Mouse (Mus musculus): Measurements from ENCODE around the gene Dctpp1. TPM values are rescaled to one million over a fixed set of nuclear protein-coding genes. Genes with fewer than 3 reads are reported as not detected.

The Dctpp1 gene
- polyA plus RNA-seq, 1 experiment from 2014 or later: 224 TPM

GRCm38 (mm10) chr7:127281114-127281513 lies 20.6 kb upstream of the Dctpp1 start:
- 74% methylated on average over 4 of the region's 4 CpGs for WGBS
- Histone ChIP-seq H3K9ac (no peak overlapping the region), H3K9me3 (no peaks in the 10 kb centered on the region), H3K4me1 (no peaks in the 10 kb centered on the region), H3K36me3 (replicated peaks) (no peaks in the 10 kb centered on the region), H3K27ac (no peak overlapping the region), H3K4me3 (replicated peaks) (no peak overlapping the region), H3K4me2 (no peak overlapping the region), H3K27me3 (no peaks in the 10 kb centered on the region; the same call in 1 of the 2 replicates)
- no peak for ATAC-seq (ENCODE audit: low FRiP score)

- Histone ChIP-seq H3K4me3 (replicated peaks) (no peak overlapping the region), H3K4me1 (no peaks in the 10 kb centered on the region), H3K4me2 (no peak overlapping the region), H3K27me3 (no peaks in the 10 kb centered on the region; the same call in 1 of the 2 replicates), H3K9ac (no peak overlapping the region), H3K9me3 (no peaks in the 10 kb centered on the region), H3K27ac (no peak overlapping the region), H3K36me3 (replicated peaks) (no peaks in the 10 kb centered on the region)
- ATAC-seq (ENCODE audit: low FRiP score): no peak
- WGBS: 82% methylated on average over 3 of the region's 3 CpGs
Measured at GRCm38 (mm10) chr7:127280092-127280491, 19.6 kb upstream of the Dctpp1 start.

DNA sequence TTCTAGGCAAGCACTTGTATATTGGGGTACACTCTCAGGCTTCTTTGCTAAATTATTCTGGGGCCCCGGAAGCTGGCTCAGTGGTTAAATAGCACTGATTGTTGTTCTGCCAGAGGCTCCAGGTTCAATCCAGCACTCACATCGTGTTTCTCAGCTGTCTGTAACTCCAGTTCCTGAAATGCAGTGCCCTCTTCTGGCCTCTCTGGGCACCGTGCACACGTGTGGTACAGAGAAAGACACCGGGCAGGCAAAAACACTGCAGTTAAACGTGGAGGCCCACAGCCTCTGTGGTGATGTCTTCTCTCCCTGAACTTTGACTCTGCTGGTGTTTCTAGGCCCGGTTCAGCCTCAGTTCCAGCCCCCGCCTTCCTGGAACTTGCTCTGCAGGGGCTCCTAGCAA lies 17.8 kb upstream of the Dctpp1 start:
- no peak overlapping the region for H3K4me3 ChIP-seq (replicated peaks)
- no peak overlapping the region for H3K27ac ChIP-seq
- no peaks in the 10 kb centered on the region for H3K9me3 ChIP-seq
- H3K4me2 ChIP-seq: no peak overlapping the region
- WGBS: 24% methylated on average over 8 of the region's 8 CpGs
- no peaks in the 10 kb centered on the region for H3K36me3 ChIP-seq (replicated peaks)
- H3K27me3 ChIP-seq: no peaks in the 10 kb centered on the region
- peak overlapping the region; percentile 18; the same call in 1 of the 2 replicates for H3K9ac ChIP-seq
- peaks cover 3% of the 10 kb centered on the region for H3K4me1 ChIP-seq
- ATAC-seq (ENCODE audit: low FRiP score): no peak; the same call in 1 of the 2 replicates

DNA sequence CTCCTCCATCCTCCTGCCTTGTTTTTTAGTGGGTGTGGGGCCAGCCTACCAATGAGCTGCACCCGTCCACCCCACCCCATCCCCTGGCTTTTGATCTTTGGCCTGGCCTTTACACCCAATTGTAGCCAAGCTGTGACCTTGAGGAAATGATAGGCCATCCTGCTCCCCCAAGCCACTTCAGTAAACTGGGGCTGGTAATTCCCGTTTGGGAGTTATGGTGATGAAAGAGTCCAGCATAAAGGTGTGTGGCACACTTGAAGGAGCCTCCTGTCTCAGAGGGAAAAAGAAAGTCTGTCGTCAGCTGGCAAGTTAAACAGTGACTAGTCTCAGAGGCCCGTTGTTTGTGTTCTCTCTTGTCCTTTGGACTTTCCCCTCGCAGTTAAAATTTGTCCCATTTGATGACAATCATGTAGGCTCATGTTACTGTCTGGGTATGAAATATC lies 16.0 kb upstream of the Dctpp1 start:
- no peak overlapping the region for H3K9ac ChIP-seq
- H3K4me2 ChIP-seq: no peak overlapping the region
- H3K4me3 ChIP-seq (replicated peaks): no peak overlapping the region
- H3K27me3 ChIP-seq: no peaks in the 10 kb centered on the region
- peaks cover 4% of the 10 kb centered on the region for H3K36me3 ChIP-seq (replicated peaks)
- peaks cover 14% of the 10 kb centered on the region for H3K4me1 ChIP-seq
- no peak for ATAC-seq (ENCODE audit: low FRiP score)
- H3K27ac ChIP-seq: no peak overlapping the region
- WGBS: 74% methylated on average over 5 of the region's 5 CpGs
- no peaks in the 10 kb centered on the region for H3K9me3 ChIP-seq

DNA sequence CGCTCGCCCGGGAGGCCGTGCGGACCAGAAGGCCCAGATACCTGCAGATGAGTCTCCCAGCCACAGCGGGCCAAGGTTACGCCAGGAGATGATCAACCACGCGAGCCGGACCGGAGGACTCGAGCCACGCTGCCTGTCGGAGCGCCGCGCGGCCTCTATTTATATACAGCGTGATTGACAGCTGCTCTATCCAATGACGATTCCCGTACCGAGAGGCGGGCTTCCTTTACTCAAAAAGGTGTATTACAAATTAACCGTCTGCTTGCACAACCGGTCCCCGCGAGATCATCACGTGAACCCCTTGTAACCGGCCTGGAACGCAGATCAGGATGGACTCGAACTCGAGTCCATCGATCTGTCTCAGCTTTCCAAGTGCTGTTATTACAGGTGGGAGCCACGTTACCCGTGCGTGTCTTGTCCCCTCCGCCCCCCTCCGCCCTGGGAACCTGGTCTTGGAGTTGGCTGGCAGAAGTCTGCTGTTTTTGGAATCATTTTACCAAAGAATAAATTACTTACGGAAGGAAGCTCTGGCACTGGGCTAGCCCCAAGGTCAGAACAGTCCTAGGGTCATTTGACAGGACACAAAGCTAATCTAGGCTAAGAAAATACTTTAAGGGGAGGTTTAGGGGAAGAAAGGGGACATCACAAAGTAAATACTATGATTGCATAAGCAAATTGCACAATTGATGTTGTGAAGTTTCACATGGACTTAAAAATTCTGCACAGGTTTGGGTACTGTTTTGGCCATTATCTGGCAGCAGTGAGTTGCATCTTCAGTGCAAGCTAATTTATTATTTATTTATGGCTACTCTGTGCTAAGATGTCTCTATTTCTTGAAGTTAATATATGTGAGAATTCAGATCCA lies 13.6 kb upstream of the Dctpp1 start, which contains the start of gene Sephs2:
TSS of gene Sephs2 (minus strand) at position 131 of the 865 bp plus-strand sequence.
- WGBS: 3% methylated on average over 39 of the region's 39 CpGs
- peak within 1 kb of the TSS; percentile 94 for H3K4me2 ChIP-seq
- H3K9me3 ChIP-seq: no peaks in the 10 kb centered on the region
- peak; percentile 91 for ATAC-seq (ENCODE audit: low FRiP score)
- peak within 1 kb of the TSS; percentile 83 for H3K4me3 ChIP-seq (replicated peaks)
- H3K36me3 ChIP-seq (replicated peaks): peaks cover 17% of the 10 kb centered on the region
- H3K27me3 ChIP-seq: no peaks in the 10 kb centered on the region
- H3K4me1 ChIP-seq: peaks cover 14% of the 10 kb centered on the region
- peak within 1 kb of the TSS; percentile 80 for H3K27ac ChIP-seq
- peak within 1 kb of the TSS; percentile 91 for H3K9ac ChIP-seq

GRCm38 (mm10) chr7:127273118-127273923 lies 12.8 kb upstream of the Dctpp1 start:
- H3K9ac ChIP-seq: peak overlapping the region; percentile 91
- H3K4me3 ChIP-seq (replicated peaks): peak overlapping the region; percentile 83
- H3K36me3 ChIP-seq (replicated peaks): peaks cover 18% of the 10 kb centered on the region
- no peaks in the 10 kb centered on the region for H3K9me3 ChIP-seq
- ATAC-seq (ENCODE audit: low FRiP score): peak; percentile 76
- no peaks in the 10 kb centered on the region for H3K27me3 ChIP-seq
- WGBS: 20% methylated on average over 46 of the region's 50 CpGs
- peak overlapping the region; percentile 80 for H3K27ac ChIP-seq
- H3K4me1 ChIP-seq: peaks cover 14% of the 10 kb centered on the region
- H3K4me2 ChIP-seq: peak overlapping the region; percentile 94

GRCm38 (mm10) chr7:127272566-127272965 lies 12.1 kb upstream of the Dctpp1 start:
- Histone ChIP-seq H3K4me3 (replicated peaks) (peak overlapping the region; percentile 83; the same call in 1 of the 2 replicates), H3K9ac (no peak overlapping the region), H3K36me3 (replicated peaks) (peaks cover 18% of the 10 kb centered on the region), H3K4me1 (peaks cover 14% of the 10 kb centered on the region), H3K27ac (no peak overlapping the region), H3K27me3 (no peaks in the 10 kb centered on the region), H3K4me2 (peak overlapping the region; percentile 94), H3K9me3 (no peaks in the 10 kb centered on the region)
- no peak for ATAC-seq (ENCODE audit: low FRiP score)
- WGBS: 97% methylated on average over 15 of the region's 15 CpGs

DNA sequence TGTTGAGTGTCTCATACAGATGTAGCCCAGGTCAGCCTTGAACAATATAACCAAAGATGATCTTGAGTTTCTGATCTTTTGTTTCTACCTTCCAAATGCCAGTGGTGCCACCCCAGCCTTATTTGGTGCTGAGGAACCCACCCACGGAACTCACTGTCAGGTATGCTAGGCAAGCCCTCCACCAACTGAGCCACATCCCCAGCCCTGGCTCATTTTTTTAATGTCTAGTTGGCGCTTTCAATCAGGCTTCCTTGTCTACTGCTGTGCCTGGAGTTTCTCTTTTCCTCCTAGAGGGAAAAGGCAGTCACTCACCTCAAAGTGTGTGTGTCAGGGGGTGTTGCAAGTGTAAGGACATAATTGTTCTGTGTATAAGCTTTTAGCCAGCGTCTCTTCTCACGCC lies 10.6 kb upstream of the Dctpp1 start:
- WGBS: 94% methylated on average over 4 of the region's 4 CpGs
- ATAC-seq (ENCODE audit: low FRiP score): no peak

DNA sequence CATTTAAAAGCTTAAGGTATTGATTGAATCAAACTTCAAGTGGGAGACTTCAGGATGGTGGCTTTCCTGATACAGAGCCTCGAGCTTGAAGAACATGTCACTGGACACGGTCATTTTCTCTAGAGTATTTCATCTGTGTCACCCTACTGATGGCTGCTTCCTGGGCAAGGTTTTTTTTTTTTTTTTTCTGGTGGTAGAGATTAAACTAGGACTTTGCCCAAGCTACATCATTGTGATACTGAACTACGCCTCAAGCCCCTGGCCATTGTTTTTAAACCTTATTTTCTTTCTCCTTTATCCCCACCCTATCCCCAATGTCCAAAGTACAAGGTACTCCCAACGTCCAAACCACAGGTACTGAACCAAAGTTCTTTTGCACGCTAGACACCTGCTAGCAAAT lies 10.2 kb upstream of the Dctpp1 start:
- ATAC-seq (ENCODE audit: low FRiP score): no peak
- H3K4me2 ChIP-seq: no peak overlapping the region
- no peak overlapping the region for H3K27ac ChIP-seq
- H3K9me3 ChIP-seq: no peaks in the 10 kb centered on the region
- WGBS: 93% methylated on average over 5 of the region's 5 CpGs
- no peak overlapping the region for H3K4me3 ChIP-seq (replicated peaks)
- no peak overlapping the region for H3K9ac ChIP-seq
- peaks cover 14% of the 10 kb centered on the region for H3K4me1 ChIP-seq
- no peaks in the 10 kb centered on the region for H3K27me3 ChIP-seq
- peaks cover 18% of the 10 kb centered on the region for H3K36me3 ChIP-seq (replicated peaks)

More for the DNA sequence above, 10.6 kb upstream of the Dctpp1 start:
- H3K9me3 ChIP-seq: no peaks in the 10 kb centered on the region
- no peak overlapping the region for H3K9ac ChIP-seq
- no peak overlapping the region for H3K4me2 ChIP-seq
- peaks cover 18% of the 10 kb centered on the region for H3K36me3 ChIP-seq (replicated peaks)
- peaks cover 14% of the 10 kb centered on the region for H3K4me1 ChIP-seq
- no peaks in the 10 kb centered on the region for H3K27me3 ChIP-seq
- H3K27ac ChIP-seq: no peak overlapping the region
- no peak overlapping the region for H3K4me3 ChIP-seq (replicated peaks)

GRCm38 (mm10) chr7:127270256-127270655 lies 9.7 kb upstream of the Dctpp1 start:
- Histone ChIP-seq H3K9me3 (no peaks in the 10 kb centered on the region), H3K9ac (no peak overlapping the region), H3K36me3 (replicated peaks) (peaks cover 18% of the 10 kb centered on the region), H3K4me1 (peaks cover 14% of the 10 kb centered on the region), H3K27me3 (no peaks in the 10 kb centered on the region), H3K27ac (no peak overlapping the region), H3K4me2 (no peak overlapping the region), H3K4me3 (replicated peaks) (no peak overlapping the region)
- no peak for ATAC-seq (ENCODE audit: low FRiP score)
- 88% methylated on average over 2 of the region's 2 CpGs for WGBS

GRCm38 (mm10) chr7:127263526-127263925 lies 3.0 kb upstream of the Dctpp1 start:
- no peaks in the 10 kb centered on the region for H3K27me3 ChIP-seq
- ATAC-seq (ENCODE audit: low FRiP score): no peak
- H3K9me3 ChIP-seq: no peaks in the 10 kb centered on the region
- WGBS: 95% methylated on average over 3 of the region's 3 CpGs
- no peak overlapping the region for H3K27ac ChIP-seq
- H3K36me3 ChIP-seq (replicated peaks): no peaks in the 10 kb centered on the region
- peaks cover 19% of the 10 kb centered on the region for H3K4me1 ChIP-seq
- no peak overlapping the region for H3K4me3 ChIP-seq (replicated peaks)
- no peak overlapping the region for H3K4me2 ChIP-seq
- no peak overlapping the region for H3K9ac ChIP-seq

DNA sequence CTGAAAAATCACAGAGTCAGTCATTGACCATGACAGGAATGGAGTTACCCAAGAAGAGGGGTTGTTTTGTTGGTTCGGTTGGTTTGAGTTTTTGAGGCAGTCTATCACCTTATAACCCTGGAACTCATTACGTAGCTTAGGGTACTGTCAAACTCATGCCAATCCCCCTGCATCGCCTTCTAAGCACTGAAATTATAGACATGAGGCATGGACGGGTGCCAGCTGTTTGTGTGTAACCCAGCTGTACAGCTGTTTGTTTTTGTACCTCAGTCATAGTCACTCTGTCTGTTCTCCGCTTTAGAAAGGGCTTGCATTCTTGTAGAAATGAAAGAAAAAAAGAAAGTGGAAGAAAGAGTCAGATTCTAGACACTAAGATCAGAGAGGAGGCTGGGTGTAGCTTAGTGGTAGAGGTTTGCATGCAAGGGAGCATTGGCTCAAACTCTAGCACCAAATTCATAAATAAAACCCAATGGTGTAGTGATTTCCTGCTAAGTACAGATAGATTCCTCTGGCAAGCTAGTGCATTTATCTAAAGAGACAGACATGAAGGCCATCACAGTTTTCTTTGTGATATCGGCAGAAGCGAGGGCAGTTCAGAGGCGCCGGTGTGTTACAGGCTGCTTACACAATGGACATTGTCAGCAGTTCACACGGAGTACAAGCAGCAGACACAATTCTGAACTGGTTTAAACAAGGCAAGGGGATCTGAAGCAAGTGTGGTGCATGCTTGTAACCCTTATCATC lies 1.9 kb upstream of the Dctpp1 start:
- no peaks in the 10 kb centered on the region for H3K9me3 ChIP-seq
- 86% methylated on average over 10 of the region's 10 CpGs for WGBS
- H3K4me1 ChIP-seq: peaks cover 19% of the 10 kb centered on the region
- H3K4me2 ChIP-seq: no peak overlapping the region
- no peak overlapping the region for H3K27ac ChIP-seq
- no peak for ATAC-seq (ENCODE audit: low FRiP score)
- H3K4me3 ChIP-seq (replicated peaks): no peak overlapping the region
- no peaks in the 10 kb centered on the region for H3K27me3 ChIP-seq
- peaks cover 7% of the 10 kb centered on the region; the same call in 1 of the 2 replicates for H3K36me3 ChIP-seq (replicated peaks)
- no peak overlapping the region for H3K9ac ChIP-seq

All from forebrain, embryonic 12.5 days (tissue).